Mouse (Mus musculus) fat pad, adult 2 months (tissue): ENCODE data around the gene Mansc1.

Experiments
- DNase-seq: peaks from one replicate; pipeline ENCODE4 v3.0.0-alpha.2; 2011; ENCODE audit warnings: low read depth, low spot score; ENCODE audit errors: extremely low read depth

Gene Mansc1

GRCm38 (mm10) chr6:134639900-134640299, 7.6 kb upstream of the Mansc1 start:
- no peak for DNase-seq

- no peak for DNase-seq
Observed at GRCm38 (mm10) chr6:134639210-134639609, 6.9 kb upstream of the Mansc1 start, which contains the start of gene Borcs5. Borcs5 (plus strand) TSS chr6:134639510.

- no peak for DNase-seq
Observed at GRCm38 (mm10) chr6:134636476-134636875, 4.2 kb upstream of the Mansc1 start.

- DNase-seq, result peak; percentile 97
Observed at GRCm38 (mm10) chr6:134633553-134633952, 1.3 kb upstream of the Mansc1 start.

- DNase-seq, result no peak
Observed at GRCm38 (mm10) chr6:134632756-134633155, 468 bp upstream of the Mansc1 start.

GRCm38 (mm10) chr6:134630447-134630846, 1.8 kb downstream of the Mansc1 start:
- DNase-seq, result no peak

GRCm38 (mm10) chr6:134626564-134626963, 5.7 kb downstream of the Mansc1 start:
- DNase-seq, result no peak

GRCm38 (mm10) chr6:134625431-134625830, 6.9 kb downstream of the Mansc1 start:
- no peak for DNase-seq

- no peak for DNase-seq
Observed at GRCm38 (mm10) chr6:134621552-134621949, 10.7 kb downstream of the Mansc1 start.

GRCm38 (mm10) chr6:134620846-134621551, 11.3 kb downstream of the Mansc1 start:
- DNase-seq, result no peak

GRCm38 (mm10) chr6:134620129-134620528, 12.2 kb downstream of the Mansc1 start:
- DNase-seq, result no peak

- DNase-seq, result no peak
Observed at GRCm38 (mm10) chr6:134617589-134617988, 14.7 kb downstream of the Mansc1 start.

GRCm38 (mm10) chr6:134614723-134615648, 17.3 kb downstream of the Mansc1 start:
- DNase-seq, result peak; percentile 30

GRCm38 (mm10) chr6:134614322-134614721, 18.0 kb downstream of the Mansc1 start:
- no peak for DNase-seq

GRCm38 (mm10) chr6:134611896-134612295, 20.4 kb downstream of the Mansc1 start:
- no peak for DNase-seq

GRCm38 (mm10) chr6:134610380-134610779, 21.9 kb downstream of the Mansc1 start:
- no peak for DNase-seq

- DNase-seq, result no peak
Observed at GRCm38 (mm10) chr6:134606949-134607746, 25.1 kb downstream of the Mansc1 start.

- DNase-seq, result no peak
Observed at GRCm38 (mm10) chr6:134606540-134606939, 25.7 kb downstream of the Mansc1 start.

- no peak for DNase-seq
Observed at GRCm38 (mm10) chr6:134605196-134605595, 27.1 kb downstream of the Mansc1 start.

- DNase-seq, result no peak
Observed at GRCm38 (mm10) chr6:134602371-134603003, 29.8 kb downstream of the Mansc1 start.

- DNase-seq, result no peak
Observed at GRCm38 (mm10) chr6:134601766-134602165, 30.5 kb downstream of the Mansc1 start.
